Mouse (Mus musculus): ENCODE results near the gene Stard8. TPM values are rescaled to one million over a fixed set of nuclear protein-coding genes. Genes with fewer than 3 reads are reported as not detected.
A peak's percentile ranks its signal among the peaks of the same experiment; 100 is the strongest.
"Not testable (repeated sequence)": the region's sequence is repeated elsewhere in the genome, so short reads cannot be mapped to it uniquely, and the experiment has no call there.

Stard8 gene
- total RNA-seq (2021): 10 to 100 TPM; 34.0 to 40.9 TPM

DNA sequence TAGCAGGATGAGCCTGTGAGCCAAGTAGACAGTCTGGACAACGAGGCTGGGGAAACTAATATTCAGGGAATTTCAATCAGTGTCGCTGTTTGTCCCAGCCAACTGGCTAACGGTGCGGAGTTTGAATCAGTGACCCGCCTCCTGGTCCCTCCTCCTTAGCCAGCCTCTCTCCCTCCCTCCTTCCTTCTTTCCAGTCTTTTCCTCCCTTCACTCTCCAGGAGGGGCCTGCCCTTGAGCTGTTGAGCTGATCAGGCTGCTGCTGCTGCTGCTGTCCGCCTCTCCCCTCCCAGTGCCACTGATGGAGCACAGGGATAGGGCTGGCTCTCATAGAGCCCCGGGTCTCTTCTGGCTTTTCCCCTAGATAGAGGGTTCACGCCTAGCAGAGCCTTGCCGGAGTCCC, at the start of gene Stard8:
Gene Stard8 (plus strand): TSS at position 203 of the 400 bp plus-strand sequence.
- DNase-seq: peak; percentile 22 to 37
- intact Hi-C loops (cut with DNase I): loop anchor here (10.0 kb wide), 1 partner anchor 852 kb away; no protein-coding TSS in a partner anchor

DNA sequence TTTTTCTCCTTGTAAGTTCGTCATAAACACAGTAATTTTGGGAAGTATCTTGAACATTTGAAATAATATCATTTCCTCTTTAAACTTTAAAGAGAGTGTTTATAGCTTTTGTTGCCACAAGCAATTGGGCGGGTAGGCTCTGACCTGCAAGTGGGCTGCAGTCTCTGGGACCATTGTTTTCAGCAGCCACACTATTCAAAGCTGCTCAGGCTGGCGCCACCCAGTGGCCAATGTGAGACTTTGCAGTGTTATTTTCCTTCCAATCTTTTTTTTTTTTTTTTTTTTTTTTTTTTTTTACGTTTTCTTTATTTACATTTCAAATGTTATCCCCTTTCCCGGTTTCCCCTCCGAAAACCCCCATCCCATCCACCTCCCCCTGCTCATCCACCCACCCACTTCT, 49.1 kb upstream of the Stard8 start:
- intact Hi-C loops (cut with DNase I): no loop called here

DNA sequence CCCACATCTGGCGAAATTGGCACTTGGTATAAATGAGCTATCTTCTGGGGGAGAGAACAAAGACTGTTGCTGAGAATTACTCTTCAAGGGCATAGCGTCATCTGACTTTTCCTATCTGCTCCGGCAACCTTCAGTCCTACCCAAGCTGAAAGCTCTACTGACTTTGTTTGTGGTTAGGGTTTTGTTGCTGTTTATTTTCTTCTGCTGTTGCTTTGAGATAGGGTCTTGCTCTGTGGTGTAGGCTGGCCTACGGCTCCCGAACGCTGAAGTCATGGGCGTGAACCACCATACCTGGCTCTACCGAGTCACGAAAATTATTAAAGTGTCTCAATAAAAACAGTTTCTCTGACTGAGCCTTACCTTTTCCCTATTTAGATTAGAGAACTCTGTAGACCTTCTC, 44.8 kb upstream of the Stard8 start:
- intact Hi-C loops (cut with DNase I): no loop called here
- DNase-seq: no peak

More for the DNA sequence above, 49.1 kb upstream of the Stard8 start:
- peak in 1 of 2 experiments; percentile 21 for DNase-seq

DNA sequence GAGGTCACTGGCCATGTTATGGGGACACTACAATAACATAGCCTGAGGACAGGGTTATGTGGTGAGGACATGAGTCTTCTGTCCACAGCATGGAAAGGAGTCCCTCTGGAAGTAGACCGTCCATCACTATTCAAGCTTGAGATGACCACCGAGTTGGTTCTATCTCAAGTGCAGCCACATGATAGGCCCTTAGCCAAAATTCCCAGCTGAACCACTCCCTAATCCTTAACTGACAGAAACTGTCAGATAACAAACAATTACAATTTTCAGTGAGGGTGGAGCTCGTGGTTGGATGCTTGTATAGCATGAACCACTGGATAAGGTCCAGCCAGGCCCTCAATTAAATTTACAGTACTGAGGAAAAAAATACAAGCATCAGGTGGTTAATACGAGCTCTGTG, 44.0 kb upstream of the Stard8 start:
- intact Hi-C loops (cut with DNase I): no loop called here

DNA sequence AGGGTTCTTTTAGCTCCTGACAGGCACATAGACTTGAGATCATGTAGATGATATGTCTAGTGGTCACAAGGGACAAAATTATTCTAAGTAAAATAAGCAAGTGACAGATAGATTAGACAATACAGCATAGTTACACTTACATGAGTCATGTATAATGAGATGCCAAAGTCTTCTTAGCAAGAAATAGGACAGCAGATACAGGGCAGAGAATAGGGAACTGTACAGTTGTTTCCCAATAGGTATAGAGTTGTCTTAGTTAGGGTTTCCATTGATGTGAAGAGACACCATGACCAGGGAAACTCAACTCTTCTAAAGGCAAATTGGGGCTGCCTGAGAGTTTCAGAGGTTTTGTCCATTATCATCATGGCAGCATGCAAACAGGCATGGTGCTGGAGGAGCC, 39.3 kb upstream of the Stard8 start:
- DNase-seq: no peak
- intact Hi-C loops (cut with DNase I): no loop called here

More for the DNA sequence above, 44.0 kb upstream of the Stard8 start:
- DNase-seq: no peak

DNA sequence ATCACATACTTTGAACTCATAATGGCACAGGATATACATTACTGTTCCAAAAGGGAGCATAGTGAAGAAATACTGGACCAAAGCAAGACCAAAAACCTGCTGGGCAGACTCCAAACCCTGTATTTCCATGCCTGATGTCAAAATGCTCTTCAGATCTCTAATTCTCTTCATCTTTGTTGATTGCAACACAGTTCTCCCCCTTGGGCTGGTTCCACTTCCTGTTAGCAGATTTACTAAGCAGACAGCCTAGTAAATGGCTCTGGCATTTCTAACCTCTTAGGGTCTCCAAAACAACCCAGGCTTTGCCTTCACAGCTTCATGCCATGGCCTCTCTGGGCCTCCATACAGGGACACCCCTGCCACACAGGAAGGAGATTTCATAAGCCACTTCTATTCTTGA, 38.5 kb upstream of the Stard8 start:
- no peak for DNase-seq
- intact Hi-C loops (cut with DNase I): no loop called here

DNA sequence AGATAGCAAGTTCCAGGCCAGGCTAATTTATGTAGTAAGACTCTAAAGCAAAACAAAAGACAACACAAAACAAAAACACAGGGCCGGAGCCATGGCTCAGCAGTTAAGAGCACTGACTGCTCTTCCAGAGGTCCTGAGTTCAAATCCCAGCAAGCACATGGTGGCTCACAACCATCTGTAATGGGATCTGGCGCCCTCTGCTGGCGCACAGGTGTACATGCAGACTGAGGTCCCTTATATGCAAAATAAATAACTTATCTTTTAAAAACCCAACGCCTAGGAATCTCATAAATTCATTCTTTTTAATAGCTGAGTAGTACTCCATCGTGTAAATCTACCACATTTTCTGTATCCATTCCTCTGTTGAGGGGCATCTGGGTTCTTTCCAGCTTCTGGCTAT, 16.4 kb upstream of the Stard8 start:
- DNase-seq; intact Hi-C loops (cut with DNase I): not testable (repeated sequence)

DNA sequence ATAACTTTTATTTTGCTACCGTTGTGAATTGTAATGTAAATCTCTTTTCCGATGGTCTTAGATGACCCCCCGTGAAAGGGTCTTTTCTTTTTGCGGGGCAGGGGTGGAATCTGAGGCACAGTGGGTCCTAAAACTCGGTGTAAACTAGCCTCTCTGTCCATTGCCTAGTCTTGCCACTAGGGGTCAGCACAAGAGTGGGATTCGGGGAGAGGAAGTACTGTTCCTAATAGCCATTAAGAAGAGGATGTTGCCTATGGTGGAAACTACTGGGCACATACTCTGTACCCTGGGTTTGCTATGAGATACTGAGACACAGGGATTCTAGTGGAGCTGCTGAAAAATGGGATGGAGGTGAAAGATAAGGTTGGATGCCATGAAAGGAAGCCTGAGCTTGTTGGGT, 13.5 kb upstream of the Stard8 start:
- DNase-seq: peak; percentile 65 to 82
- intact Hi-C loops (cut with DNase I): loop anchor here (1.0 to 2.0 kb wide), 2 partner anchors 70 to 119 kb away; no protein-coding TSS in a partner anchor

DNA sequence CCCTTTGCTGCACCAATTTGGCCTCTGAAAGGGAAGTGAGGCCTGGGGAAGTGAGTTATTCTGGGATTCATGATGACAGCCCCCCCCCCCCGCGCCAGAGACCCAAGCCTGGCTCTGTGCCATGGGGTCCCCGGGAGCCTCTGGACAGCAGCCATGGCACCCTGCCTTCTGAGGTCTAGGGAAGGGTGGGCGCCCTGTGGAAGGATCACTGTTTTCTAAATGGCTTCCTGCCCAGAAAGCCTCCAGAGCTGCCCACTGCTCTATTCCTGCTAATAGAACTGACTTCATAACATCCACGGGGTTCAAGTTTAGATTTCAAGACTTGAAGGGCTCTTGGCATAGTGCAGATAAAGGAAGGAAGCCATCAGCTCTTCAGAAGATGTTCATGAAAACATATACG, 983 bp upstream of the Stard8 start:
- intact Hi-C loops (cut with DNase I): loop anchor here (10.0 kb wide), 1 partner anchor 853 kb away; no protein-coding TSS in a partner anchor
- DNase-seq: no peak

DNA sequence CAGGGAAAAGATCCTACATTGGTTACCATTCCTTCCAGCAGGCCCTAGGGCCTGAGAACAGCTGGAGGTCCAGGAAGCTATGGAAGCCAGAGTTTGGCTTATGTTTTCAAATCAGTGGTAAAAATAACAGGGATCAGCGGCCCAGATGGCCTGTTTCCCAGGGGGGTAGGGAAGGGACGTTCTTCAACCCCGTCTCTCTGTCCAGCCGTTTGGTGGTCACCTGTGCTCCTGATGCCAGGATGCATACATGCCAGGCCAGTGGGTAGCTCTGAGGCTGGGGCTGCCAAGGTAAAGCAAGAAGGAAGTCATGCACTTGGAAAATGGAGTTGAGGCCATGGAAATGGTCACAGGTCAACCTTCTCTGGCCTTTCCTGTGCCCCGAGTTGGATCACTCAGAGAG, 7.5 kb downstream of the Stard8 start:
- intact Hi-C loops (cut with DNase I): no loop called here
- no peak for DNase-seq

DNA sequence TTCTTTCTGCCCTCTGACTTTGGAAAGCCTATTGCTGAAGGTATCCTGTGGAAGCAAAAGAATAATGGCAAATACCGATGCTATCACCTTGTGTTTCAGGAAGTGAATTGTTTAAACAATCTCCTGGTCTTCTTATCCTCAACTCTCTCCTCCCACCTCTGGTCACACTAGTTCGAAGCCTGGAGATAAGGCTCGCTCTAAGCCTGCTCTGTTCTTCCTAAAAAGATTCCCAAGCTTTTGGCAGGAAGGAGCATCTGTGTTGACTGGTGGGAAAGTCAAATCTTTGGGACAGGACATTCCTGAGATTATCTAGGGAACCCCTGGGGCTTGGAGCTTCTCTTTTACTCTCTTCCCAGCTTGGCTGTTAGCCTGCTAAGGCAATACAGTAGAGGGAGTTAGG, 8.2 kb downstream of the Stard8 start:
- no peak for DNase-seq
- intact Hi-C loops (cut with DNase I): no loop called here

DNA sequence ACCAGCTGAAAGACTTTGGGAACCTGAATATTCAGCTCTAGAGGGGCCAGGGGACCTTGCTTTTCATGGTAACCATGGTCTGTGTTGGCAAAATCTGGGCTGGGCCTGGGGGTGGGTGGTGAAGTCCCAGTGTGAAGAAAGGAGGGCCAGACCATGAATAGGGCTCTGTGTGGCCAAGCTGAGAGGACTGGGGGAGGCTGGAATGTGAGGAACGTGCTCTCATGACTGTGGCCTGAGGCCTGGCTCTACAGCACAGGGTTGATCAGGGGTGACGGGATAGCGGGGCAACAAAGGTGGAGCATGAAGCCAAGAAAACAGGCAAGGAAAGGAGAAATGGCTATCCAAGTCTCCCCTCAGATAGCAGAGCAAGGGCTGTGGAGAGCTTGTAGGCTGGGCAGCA, 9.4 kb downstream of the Stard8 start:
- intact Hi-C loops (cut with DNase I): no loop called here
- peak in 1 of 2 experiments; percentile 15 for DNase-seq

DNA sequence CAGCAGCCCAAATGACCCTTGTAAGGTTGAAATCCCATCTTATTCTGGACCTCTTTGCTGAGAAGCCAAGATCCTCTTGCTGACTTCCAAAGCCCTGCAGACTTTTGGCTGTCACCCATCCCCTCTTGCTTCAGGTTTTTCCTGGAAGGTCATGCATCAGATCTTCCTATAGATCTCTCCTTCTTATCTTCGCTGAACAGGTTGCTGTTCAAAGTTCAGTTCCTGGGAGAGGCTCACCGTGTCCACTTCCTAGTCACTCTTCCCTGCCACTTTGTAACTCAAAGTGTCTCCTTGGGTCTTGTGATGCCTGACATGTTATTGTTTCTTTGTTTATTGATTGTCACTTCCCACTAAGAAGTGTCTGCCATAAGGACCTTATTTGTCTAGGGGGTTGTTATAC, 12.7 kb downstream of the Stard8 start:
- no peak for DNase-seq
- intact Hi-C loops (cut with DNase I): no loop called here

DNA sequence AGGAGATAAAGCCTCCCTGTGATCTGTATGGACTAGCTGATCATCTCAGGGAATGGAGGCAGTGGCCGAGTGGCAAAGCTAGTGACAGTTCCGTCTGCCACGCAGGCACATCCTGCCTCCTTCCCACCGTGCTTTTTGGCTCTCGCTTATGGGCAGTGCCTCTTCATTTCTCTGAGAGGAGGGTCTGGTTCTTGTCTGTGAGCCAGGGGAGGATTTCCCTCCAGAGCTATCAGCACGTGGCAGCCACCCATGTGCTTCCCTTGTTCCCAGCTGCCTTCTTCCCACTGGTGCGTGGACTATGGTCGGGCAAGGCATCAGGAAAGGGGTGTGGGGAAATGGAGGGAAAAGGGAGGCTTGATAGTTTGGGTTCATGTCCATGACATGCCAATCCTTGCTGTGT, 13.9 kb downstream of the Stard8 start:
- intact Hi-C loops (cut with DNase I): no loop called here
- DNase-seq: no peak

DNA sequence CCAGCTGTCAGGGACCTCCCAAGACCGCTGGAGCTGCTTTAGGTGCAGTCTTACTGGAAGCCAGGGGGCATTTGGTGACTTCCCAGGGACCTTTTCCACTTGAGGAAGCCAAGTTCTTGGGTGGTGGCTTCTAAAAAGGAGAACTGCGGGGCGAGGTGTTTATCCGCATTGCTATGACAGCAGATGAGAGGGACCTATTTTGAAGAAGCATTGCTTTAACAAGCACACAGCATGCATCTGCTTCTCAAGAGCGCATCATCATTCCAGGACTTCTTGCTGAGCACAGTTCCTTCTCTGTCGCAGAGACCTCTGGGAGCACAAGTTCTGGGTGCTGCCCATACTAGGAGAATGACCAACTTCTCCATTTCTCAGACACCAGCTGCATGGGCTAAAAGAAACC, 14.8 kb downstream of the Stard8 start:
- intact Hi-C loops (cut with DNase I): no loop called here
- peak in 1 of 2 experiments; percentile 12 for DNase-seq

DNA sequence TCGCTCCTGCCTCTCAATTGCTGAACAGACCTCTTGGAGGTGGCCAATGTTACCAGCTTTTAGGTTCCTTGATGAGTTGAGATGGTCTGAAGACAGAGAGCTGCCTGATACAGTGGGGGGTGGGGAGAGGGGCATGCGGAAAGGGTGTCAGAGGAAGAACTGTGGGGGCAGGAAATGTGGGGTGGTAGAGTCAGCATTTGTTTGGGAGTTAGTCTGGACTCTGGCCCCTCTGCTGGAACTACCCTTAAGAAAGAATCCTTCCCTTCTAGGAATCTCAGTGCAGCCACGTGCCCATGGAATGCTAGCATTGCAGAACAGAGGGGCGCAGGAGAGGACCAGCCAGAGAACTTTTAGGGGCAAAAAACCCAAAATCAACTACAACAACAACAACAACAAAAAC, 16.3 kb downstream of the Stard8 start:
- no peak for DNase-seq
- intact Hi-C loops (cut with DNase I): no loop called here

DNA sequence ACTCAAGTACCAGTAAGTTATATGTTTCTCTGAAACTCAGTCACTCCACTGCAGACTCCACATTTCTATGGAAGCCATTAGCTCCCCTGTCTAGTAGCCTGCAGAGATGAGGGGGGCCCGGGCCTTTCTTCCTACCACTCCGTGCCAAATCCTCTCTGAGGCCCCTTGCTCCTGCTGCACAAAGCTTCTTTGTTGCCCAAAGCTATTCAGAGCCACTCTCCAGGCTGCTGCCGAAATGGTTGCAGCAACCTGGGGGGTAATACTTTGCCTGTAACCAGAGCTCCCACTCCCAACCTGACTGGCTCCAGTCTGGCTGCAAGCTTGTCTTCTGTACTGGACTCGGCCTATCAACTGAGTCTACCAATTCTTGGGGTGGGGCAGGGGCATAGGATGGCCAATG, 17.2 kb downstream of the Stard8 start:
- intact Hi-C loops (cut with DNase I): no loop called here
- no peak for DNase-seq

DNA sequence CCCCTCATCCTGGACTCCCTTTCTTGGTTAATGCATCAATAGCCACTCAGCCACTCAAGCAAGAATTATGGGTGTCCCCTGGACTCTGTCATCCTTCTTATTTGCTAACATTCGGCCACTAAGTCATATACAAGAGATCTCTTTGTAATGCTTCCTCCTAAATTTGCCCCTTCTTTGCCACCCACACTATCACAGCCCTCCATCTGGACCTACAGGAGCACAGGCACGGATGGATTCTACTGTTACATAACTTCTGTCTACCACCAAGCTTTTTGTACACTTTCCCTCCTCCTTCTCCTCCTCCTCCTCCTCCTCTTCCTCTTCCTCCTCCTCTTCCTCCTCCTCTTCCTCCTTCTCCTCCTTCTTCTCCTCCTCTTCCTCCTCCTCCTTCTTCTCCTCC, 18.5 kb downstream of the Stard8 start:
- DNase-seq: no peak

DNA sequence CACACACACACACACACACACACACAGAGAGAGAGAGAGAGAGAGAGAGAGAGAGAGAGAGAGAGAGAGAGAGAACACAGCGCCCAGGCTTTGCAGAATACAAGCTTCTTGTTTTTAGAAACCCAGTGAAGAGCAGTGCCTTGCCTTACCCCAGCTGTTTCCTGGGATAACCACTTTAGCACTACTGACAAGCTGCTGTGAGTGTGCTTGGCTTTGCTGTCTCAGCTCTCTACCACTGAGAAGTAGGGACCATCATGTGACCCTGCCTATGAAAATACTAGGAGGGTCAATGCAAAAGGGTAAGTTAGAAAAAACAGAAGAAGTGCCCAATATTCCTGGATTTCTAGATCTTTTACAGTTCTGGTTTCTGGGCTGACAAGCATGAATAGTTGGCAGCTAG, 20.9 kb downstream of the Stard8 start:
- no peak for DNase-seq
- intact Hi-C loops (cut with DNase I): no loop called here

More for the DNA sequence above, 18.5 kb downstream of the Stard8 start:
- intact Hi-C loops (cut with DNase I): no loop called here

DNA sequence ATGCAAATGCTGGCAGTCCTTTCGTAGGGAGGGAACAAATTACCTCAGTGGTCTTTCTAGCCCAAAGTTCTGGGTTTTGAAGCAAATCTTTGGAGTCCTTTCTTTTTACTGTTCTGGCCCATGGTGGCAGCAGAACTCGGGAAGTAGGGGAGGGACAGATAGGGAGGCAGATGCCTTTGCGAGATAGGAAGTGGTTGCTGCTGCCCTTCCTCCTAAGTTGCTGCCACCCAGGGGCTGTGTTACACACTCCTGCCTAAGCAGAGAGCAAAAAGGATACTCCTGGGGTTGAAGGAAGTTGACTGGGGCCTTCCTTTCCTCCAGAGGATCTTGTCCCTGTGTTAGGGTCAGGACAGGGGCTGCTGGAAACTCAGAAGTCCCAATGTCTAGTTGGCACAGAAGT, 32.4 kb downstream of the Stard8 start:
- intact Hi-C loops (cut with DNase I): no loop called here
- no peak for DNase-seq

DNA sequence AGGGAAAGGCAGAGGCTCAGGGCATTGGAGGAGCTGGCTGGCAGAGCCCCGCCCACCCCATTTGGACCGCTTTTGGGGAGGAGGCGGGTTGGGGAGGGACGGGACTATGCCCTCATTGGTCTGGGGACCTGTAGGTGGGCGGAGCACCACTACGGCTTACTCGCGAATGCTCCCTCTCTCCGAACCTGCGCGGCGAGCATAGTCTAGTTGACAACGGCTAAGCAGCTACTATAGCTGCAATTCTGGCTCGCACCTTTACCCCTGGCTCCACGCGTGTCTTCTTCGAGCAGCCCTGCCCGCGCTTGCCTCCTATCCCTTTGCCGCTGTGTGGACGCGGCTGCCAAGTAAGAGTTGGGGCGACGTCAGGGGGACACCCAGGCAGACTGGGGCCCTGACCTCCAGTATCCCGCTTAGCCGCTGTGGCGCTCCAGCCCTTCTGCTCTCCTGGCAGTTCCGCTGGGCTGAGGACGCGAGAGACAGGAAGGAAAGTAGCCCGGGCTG, 39.5 kb downstream of the Stard8 start:
- intact Hi-C loops (cut with DNase I): no loop called here
- peak; percentile 83 to 86 for DNase-seq

DNA sequence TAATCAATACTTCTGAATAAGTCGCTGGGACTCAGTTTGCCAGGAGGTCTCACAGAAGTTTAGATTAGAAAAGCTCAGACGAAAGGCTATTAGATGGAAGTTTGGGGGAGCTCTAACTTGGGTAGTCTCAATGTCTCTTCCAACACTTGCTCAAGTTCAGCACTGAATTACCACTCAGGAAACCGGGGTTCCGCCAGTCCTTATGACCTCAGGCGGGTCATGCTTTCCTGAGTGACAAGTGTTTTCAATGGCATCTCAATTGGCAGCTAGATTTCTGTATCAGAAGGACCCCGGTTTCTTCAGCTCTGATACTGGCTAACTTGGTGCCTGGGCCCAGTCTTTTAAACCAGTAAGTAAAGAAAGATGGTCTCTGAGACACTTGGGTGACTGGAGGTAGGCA, 40.2 kb downstream of the Stard8 start:
- intact Hi-C loops (cut with DNase I): no loop called here
- DNase-seq: no peak

DNA sequence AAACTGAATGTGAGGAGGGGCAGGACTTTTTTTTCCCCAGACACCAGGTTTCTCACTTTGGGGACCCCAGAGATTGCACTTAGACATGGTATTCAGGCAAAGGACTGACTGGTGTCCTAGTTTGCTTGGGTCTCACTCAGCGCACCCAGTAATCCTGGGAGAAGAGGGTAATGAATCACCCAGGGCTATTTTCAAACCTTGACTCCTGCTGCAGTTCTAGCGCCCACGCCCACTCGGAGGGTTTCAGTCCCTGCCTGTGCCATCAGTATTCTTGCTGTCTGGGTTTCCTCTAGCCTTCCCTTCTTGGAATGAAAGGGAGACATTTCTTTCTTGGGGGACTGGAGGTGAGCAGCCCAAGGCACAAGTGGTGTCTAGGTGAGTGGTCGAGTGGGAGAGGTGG, 40.7 kb downstream of the Stard8 start:
- intact Hi-C loops (cut with DNase I): no loop called here

More for the DNA sequence above, 40.7 kb downstream of the Stard8 start:
- no peak for DNase-seq
